27 mouse cellular contexts compared by ENCODE assay signal in genomic region chr16:13491776-13492175, GRCm38 (mm10).
DNase-seq lines count a peak whose midpoint lies in the region; ATAC-seq lines count a peak whose summit lies in the region.
"Had no signal": no experiment of that assay in that cellular context is flagged by ENCODE, and none has a peak within 500 bp of the region (broad histone marks: within the 10 kb centered on the region; RNA-seq: fewer than 3 reads in every experiment).

No protein-coding gene starts in this region.

- DNase-seq in cerebellum, postnatal 25 days, result peak; percentile 15 to 37
- DNase-seq in cerebellum, adult 11 months, result no peak
- DNase-seq in heart, postnatal 4 days, result no peak
- peak; percentile 55 for DNase-seq in left cerebral cortex, postnatal 4 days
- no peak for DNase-seq in left cerebral cortex, postnatal 10 days (ENCODE audit: extremely low spot score in 1 of 2, low spot score in 2 of 2)
- DNase-seq in spleen, postnatal 4 days (ENCODE audit: low spot score in 2 of 2), result no peak
- DNase-seq: adrenal gland, postnatal 14 days; cerebellum, adult 2 months; gastrocnemius, postnatal 10 days; kidney, adult 11 months; kidney, postnatal 14 days; layer of hippocampus, adult 9-11 months; lung, adult 2 months; lung, postnatal 10 days; midbrain, embryonic 14.5 days; right cerebral cortex, postnatal 25 days; spleen, adult 18-20 months; thymus, adult 18-20 months; thymus, postnatal 25 days had no signal

- no peaks in the 10 kb centered on the region for H3K36me3 ChIP-seq in heart, embryonic 14.5 days (ENCODE audit: control insufficient read depth, insufficient read depth, low read length)
- H3K36me3 ChIP-seq: limb, embryonic 15.5 days had no signal

- no peak overlapping the region for H3K9ac ChIP-seq in heart, embryonic 14.5 days (ENCODE audit: low read length)
- H3K9ac ChIP-seq: limb, embryonic 15.5 days; liver, embryonic 14.5 days had no signal

- H3K4me1 ChIP-seq in heart, embryonic 14.5 days (ENCODE audit: control insufficient read depth in 2 of 2, insufficient read depth in 2 of 2, low read length in 2 of 2), result peaks cover 5 to 10% of the 10 kb centered on the region in 2 experiments; a peak in 2 of 4 replicates
- peaks cover 20% of the 10 kb centered on the region for H3K4me1 ChIP-seq in brown adipose tissue, adult 24 weeks (ENCODE audit: control insufficient read depth, insufficient read depth, insufficient read length, low read length)
- H3K4me1 ChIP-seq: limb, embryonic 15.5 days had no signal

- H3K27me3 ChIP-seq in heart, embryonic 14.5 days (ENCODE audit: control insufficient read depth, insufficient read depth, low read length), result no peaks in the 10 kb centered on the region
- H3K27me3 ChIP-seq: limb, embryonic 15.5 days had no signal

- H3K9me3 ChIP-seq in heart, embryonic 14.5 days (ENCODE audit: control insufficient read depth, low read length), result no peaks in the 10 kb centered on the region
- H3K9me3 ChIP-seq: limb, embryonic 15.5 days had no signal

- 56% methylated on average over 3 of the region's 3 CpGs for WGBS in heart, embryonic 14.5 days

- peak; percentile 31; the same call in 1 of the 2 replicates for ATAC-seq in heart, embryonic 14.5 days (ENCODE audit: insufficient number of reproducible peaks, insufficient read depth, low FRiP score, low read depth)
- ATAC-seq: inflammation-experienced regulatory T-cells, adult 6 months had no signal

- no peak overlapping the region for H3K27ac ChIP-seq in heart, embryonic 14.5 days (replicated peaks in 1 of 2; ENCODE audit: control insufficient read depth in 1 of 2, insufficient read depth in 1 of 2, low read depth in 2 of 2, low read length in 2 of 2)
- H3K27ac ChIP-seq in brown adipose tissue, adult 24 weeks (replicated peaks; ENCODE audit: low read depth, low read length), result peak overlapping the region; percentile 28; the same call in 1 of the 2 replicates
- H3K27ac ChIP-seq: limb, embryonic 15.5 days; liver, embryonic 14.5 days; macrophage; stomach, postnatal 0 days had no signal

- intact Hi-C loops in left cerebral cortex, postnatal 4 days (cut with DNase I), result no loop called here
- intact Hi-C loops in left cerebral cortex, postnatal 10 days (cut with DNase I), result no loop called here

- no peak overlapping the region for H3K4me3 ChIP-seq in heart, embryonic 14.5 days (ENCODE audit: control insufficient read depth in 1 of 2, insufficient read depth in 1 of 2, low read depth in 1 of 2, low read length in 2 of 2)
- no peak overlapping the region for H3K4me3 ChIP-seq in brown adipose tissue, adult 24 weeks (ENCODE audit: insufficient read depth, low read depth, low read length)
- H3K4me3 ChIP-seq: erythroblast, embryonic 14.5 days; limb, embryonic 15.5 days had no signal

- H3K4me2 ChIP-seq in heart, embryonic 14.5 days (ENCODE audit: low read length), result no peak overlapping the region
- H3K4me2 ChIP-seq: limb, embryonic 15.5 days had no signal

Comparison
In these comparisons a context has a peak if more than half of its experiments do, and no peak if none do; other contexts are left out.
1. DNase-seq: peak in cerebellum, postnatal 25 days (2 of 2) and left cerebral cortex, postnatal 4 days (single experiment); none in cerebellum, adult 11 months (single experiment), heart, postnatal 4 days (single experiment), left cerebral cortex, postnatal 10 days (0 of 2) and spleen, postnatal 4 days (0 of 2).